Mouse (Mus musculus): ENCODE data around the gene Ccnb1ip1. TPM values are rescaled to one million over a fixed set of nuclear protein-coding genes. Genes with fewer than 3 reads are reported as not detected.

The Ccnb1ip1 gene
- total RNA-seq, 4 experiments from 2014 or later = 0.55 TPM; not detected in 3

DNA sequence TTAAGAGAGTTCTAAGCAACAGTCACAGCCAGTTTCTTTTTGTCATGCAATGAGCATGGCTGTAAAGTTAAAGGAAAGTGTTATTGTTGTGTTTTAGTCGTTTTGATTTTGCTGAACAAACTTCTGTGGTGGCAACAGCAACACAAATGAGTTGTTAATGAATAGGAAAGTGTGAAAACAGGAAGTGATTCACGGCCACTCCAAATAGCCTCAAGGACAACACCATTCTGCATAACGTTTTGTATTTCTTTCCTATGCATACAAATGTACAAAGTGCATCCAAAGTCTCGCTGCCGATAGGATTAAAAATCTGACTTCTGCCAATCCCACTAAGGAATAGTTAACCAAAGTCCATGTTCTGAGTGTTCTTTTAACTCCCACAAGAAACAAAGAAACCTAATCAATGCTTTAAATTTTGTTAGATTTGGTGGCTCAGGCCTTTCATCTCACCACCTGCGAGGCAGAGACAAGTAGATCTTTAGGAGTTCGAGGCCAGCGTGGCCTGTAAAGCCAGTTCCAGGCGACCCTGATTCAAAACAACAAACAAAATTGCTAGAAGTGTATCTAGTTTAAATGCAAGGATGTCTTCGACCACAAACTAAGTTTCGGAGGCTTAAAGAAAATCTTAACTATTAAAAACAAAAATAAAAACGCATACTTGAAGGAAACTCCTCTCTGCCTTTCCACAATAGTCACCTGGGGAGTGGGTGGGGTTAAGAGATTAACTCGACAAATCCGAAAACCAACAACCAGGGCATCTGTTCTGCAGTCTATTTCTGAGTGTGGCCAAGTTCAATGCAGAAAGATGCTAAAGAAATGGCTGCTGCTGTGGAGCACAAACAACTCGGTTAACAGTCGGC, 22.9 kb downstream of the Ccnb1ip1 start:
- DNase-seq (ENCODE audit: low spot score in 2 of 2) = no peak

DNA sequence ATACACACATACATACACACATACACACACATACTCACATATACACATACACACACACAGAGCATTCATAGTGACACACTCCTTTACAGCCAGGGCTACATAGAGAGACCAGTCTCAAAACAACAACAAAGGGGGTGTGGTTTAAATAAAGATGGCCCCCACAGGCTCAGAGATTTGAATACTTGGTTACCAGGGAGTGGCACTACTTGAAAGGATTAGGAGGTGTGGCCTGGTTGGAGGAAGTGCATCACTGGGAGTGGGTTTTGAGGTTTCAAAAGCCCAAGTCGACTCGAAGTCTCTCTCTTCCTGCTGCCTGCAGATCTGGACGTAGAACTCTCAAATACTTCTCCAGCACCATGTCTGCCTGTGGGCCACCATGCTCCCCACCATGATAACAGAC, 25.4 kb downstream of the Ccnb1ip1 start:
- DNase-seq (ENCODE audit: low spot score in 2 of 2) = no peak

DNA sequence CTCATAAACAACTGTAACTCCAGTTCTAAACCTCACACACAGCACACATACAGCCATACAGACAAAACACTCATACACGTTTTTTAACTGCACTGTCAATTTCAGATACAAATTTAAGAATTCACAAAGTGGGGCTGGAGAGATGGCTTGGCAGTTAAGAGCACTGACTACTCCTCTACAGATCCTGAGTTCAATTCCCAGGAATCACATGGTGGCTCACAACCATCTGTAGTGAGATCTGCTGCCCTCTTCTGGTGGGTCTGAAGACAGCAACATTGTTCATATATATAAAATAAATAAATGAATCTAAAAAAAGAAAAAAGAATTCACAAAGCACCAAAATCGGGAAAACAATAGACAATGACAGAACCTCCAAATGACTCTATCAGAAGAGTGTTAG, 36.2 kb downstream of the Ccnb1ip1 start:
- DNase-seq (ENCODE audit: low spot score in 2 of 2) = no peak

DNA sequence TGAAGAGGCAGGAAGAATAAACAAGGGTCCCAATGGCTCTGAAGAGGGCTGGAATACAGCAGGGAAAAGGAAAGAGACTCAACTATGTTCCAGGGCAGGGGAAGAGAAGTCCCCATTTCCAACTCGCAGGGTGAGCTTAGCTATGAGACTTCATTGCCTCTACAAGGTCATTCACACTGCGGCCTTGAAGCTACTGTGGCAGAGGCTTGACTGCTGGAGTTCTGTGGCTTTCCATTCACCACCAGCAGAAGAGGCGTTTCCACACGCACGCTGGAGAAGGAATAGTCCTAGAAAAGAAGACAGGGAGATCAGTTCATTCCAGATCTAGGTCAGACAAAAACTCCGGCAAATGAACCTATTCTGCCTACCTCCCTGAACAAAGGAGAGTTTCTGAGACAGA, 41.8 kb downstream of the Ccnb1ip1 start:
- DNase-seq (ENCODE audit: low spot score in 2 of 2) = no peak

DNA sequence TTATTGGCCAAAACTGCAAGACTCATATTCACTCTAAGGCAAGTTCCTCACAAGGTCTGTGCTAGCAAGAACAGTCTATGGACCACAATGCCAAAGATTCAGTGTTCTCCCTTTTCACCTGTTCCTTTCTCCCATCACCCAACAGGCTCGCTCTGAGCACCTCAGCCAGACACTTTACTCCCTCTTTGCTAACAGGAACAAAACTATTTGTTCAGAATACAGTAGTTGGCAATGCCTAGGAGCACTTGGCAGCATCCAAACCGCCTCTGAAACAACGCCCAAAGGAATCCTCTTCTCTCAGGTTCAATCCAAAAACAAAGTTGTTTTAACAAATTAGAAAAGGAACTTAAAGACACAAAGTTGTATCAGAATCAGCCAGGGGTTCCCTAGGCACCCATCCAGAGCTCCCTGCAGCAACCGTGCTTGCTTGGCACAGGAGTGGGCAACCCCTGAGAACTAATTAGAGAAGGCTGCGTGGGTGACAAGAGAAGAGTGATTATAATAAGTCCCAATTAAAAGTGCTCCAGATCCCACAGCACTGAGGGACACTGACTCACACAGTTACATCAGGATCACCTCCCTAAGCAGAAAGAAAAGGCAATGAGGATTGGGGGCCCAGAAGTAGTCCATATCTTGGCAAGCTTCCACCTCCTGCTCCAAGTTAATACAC, 49.0 kb downstream of the Ccnb1ip1 start:
- DNase-seq (ENCODE audit: low spot score in 2 of 2) = peak; percentile 28 to 29

DNA sequence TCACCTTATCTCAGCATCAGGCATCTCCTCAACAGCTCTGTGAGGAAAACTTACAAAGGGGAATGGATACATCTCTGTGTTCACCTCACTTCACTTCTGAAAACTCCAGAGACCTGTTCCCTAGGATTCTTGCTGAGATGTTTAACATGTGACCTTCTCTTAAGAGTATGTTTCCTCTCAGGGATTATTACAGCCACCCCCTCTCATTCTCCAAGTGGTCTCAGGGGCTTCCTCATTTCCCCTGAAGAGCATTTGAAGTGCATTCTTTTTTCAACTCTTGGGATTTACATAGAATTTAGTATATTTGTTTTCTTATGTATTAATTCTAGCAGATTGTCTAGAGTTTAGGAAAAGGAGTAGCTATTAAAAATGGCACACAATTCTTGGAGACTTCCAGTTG, 62.5 kb downstream of the Ccnb1ip1 start, which contains the start of gene Olfr749:
Olfr749 (minus strand) TSS at position 101 of the 400 bp plus-strand sequence.
- no peak for DNase-seq (ENCODE audit: low spot score in 2 of 2)

DNA sequence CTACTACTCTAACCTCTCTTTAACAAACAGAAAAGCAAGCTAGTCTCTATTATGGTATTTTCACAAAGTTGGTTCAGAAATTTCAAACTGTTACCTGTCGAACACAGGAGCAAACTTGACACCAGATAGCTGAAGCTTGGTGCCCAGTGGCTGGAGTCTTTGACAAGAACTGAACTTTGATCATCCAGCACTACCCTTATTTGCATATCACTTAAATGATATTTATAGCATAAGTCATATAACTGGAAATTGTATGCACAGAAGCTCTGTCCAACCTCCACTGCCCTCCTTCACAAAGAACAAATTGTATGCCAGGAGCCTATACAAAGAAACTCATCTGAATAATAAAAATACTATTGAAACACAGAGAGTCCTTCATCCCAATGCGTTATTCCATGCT, 65.9 kb downstream of the Ccnb1ip1 start:
- no peak for DNase-seq (ENCODE audit: low spot score in 2 of 2)

DNA sequence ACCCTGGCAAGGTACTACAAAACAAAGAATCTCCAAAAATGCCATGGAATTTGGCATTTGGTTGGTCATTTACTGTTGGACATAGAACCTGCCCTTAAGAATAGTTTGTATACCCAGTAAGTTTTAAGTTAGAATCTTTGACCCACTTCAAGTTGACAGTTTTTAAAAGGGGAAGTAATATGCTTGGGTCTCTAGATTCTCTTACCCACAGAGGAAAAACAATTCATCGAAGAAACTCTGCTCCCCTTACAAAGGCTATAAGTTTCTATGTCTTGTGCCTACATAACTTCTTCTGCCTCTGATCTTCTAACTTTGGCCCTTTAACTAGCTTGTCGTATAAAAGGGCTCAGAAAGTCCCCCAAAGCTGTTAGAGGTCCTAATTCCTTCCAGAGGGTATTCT, 67.2 kb downstream of the Ccnb1ip1 start:
- DNase-seq (ENCODE audit: low spot score in 2 of 2) = no peak

Other genes with a start within 250 kb of the Ccnb1ip1 start
- gene Olfr744, start 192.9 kb downstream of the Ccnb1ip1 start, total RNA-seq (2022) = not detected
- not detected for gene Olfr745, start 168.3 kb downstream of the Ccnb1ip1 start, total RNA-seq (2022)
- gene Olfr746, start 160.6 kb downstream of the Ccnb1ip1 start, total RNA-seq (2022) = not detected
- gene Olfr747, start 114.5 kb downstream of the Ccnb1ip1 start, total RNA-seq (2022) = not detected
- not detected for gene Olfr748, start 100.4 kb downstream of the Ccnb1ip1 start, total RNA-seq (2022)
- not detected for gene Olfr749, start 62.6 kb downstream of the Ccnb1ip1 start, total RNA-seq (2022)
- 10 to 100 TPM; 62.3 to 73.2 (median 64.0) TPM for gene Ttc5, start 22.2 kb downstream of the Ccnb1ip1 start, total RNA-seq (2022)
- 10 to 100 TPM; 27.2 to 29.0 (median 28.7) TPM for gene Parp2, start 109 bp upstream of the Ccnb1ip1 start, total RNA-seq (2022)
- 1 to 10 TPM; 5.1 to 8.0 (median 7.4) TPM for gene Tep1, start 62.8 kb upstream of the Ccnb1ip1 start, total RNA-seq (2022)
- gene Klhl33, start 89.8 kb upstream of the Ccnb1ip1 start, total RNA-seq (2022) = 1 to 10 TPM; 5.1 to 6.4 (median 5.8) TPM
- gene Osgep, start 117.2 kb upstream of the Ccnb1ip1 start, total RNA-seq (2022) = 10 to 100 TPM; 30.4 to 37.1 (median 34.9) TPM
- gene Apex1, start 117.2 kb upstream of the Ccnb1ip1 start, total RNA-seq (2022) = 10 to 100 TPM; 61.2 to 67.5 (median 64.1) TPM
- 100 to 1,000 TPM in 1 of 4 experiments, 10 to 100 TPM in 3; 87.5 to 104 (median 94.3) TPM for gene Pip4p1, start 123.1 kb upstream of the Ccnb1ip1 start, total RNA-seq (2022)
- 10 to 100 TPM; 14.9 to 21.4 (median 18.2) TPM for gene Pnp, start 123.3 kb upstream of the Ccnb1ip1 start, total RNA-seq (2022)
- gene Gm49342, start 136.8 kb upstream of the Ccnb1ip1 start, total RNA-seq (2022) = 10 to 100 TPM in 3 of 4 experiments, 1 to 10 TPM in 1; 8.5 to 15.5 (median 10.8) TPM
- gene Pnp2, start 148.3 kb upstream of the Ccnb1ip1 start, total RNA-seq (2022) = 1 to 10 TPM; 1.3 to 2.0 (median 1.5) TPM
- under 1 TPM in 1 of 4 experiments, not detected in 3; 0.20 TPM for gene Rnase10, start 200.0 kb upstream of the Ccnb1ip1 start, total RNA-seq (2022)
- not detected for gene Rnase9, start 234.1 kb upstream of the Ccnb1ip1 start, total RNA-seq (2022)
- gene Rnase11, start 242.4 kb upstream of the Ccnb1ip1 start, total RNA-seq (2022) = not detected
- not detected for gene Rnase12, start 249.9 kb upstream of the Ccnb1ip1 start, total RNA-seq (2022)

Measured in layer of hippocampus, adult 8-10 months (tissue).